Mouse (Mus musculus) embryo, embryonic 9.5 days (tissue): Measurements from ENCODE around the gene Hist1h2ai.

Source experiments
- DNase-seq: peaks from one replicate; pipeline ENCODE4 v3.0.0-alpha.2; 2017; ENCODE audit errors: extremely low spot score

The Hist1h2ai gene

DNA sequence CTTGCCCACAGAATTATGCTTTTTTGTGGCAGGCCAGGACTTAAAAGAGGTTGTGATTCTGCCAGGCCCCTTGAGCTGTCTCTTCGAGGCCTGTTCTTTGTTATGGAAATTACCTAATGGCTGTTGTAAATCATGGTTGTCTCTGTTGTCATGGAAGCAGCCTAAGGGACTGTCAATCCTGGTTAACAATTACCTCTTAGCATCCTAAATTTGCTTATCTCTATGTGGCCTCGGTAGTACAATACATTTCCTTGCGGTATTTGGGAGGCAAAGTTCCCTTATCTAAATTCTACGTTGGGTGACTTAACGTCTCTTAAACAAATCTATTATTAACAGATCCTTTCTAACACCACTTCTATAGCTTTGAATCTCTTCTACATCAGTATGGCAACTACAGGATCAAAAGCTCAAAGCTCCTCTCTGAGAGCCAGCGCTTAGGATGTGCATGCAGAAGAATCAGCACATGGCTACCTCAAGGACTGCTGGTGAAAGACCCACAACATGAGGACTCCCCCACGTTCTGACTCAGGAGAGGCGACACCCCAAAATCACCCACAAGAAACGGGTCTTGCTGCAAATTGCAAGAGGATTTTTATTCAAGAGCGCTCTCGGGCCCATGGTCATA, 11.8 kb downstream of the Hist1h2ai start:
- peak; percentile 52 for DNase-seq

- DNase-seq, result no peak
These were observed 13.3 kb downstream of the Hist1h2ai start for GRCm38 (mm10) chr13:21729544-21729943.

DNA sequence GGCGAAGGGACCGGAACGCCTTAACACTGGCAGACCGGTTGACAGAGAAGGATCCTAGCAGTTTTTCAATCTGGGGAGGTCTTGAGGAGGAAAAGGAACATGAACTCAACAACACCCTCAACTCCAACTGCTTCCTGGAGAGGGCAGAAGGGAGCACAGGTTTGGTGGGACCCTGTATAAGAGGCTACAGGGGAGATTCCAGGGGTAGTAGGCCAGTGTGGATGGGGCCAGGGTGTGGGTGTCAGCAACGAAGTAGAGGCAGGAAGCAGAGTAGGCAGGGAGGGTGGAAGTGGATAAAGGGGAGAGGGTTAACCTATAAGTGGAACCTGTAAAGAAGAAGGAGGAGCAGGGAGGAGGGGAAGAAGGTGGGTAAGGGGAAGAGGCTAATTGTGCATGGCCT, 17.2 kb downstream of the Hist1h2ai start:
- DNase-seq, result peak; percentile 65

- peak; percentile 89 for DNase-seq
These were observed 18.0 kb downstream of the Hist1h2ai start for GRCm38 (mm10) chr13:21734010-21734905.

DNA sequence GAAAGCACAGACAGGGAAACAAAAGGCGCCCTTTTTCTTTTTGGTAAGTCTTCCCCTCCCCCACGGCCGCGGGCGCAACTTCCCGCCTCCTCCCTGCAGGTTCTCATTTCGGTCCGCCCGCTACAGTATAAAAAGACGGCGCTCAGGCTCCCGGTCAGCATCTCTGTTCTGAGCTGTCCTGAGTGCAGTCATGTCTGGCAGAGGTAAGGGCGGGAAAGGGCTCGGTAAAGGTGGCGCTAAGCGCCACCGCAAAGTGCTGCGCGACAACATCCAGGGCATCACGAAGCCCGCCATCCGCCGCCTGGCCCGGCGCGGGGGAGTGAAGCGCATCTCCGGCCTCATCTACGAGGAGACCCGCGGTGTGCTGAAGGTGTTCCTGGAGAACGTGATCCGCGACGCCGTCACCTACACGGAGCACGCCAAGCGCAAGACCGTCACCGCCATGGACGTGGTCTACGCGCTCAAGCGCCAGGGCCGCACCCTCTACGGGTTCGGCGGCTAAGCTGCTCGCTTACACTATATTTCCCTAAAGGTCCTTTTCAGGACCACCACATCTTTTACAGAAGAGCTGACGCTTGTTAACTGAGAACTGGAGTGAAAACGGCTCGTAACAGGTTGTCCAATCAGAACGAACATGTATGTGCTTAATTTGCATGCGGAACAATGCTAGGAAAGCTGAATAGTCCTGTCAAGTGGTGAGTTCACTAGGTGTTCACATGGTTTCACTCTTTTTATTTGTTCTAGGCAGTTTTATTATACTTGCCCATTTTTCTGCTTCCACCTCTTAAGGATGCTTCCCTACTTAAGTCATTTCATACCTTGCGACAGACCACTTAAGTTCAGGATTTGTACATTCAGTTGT, 18.9 kb downstream of the Hist1h2ai start, which contains the start of gene Hist1h4j:
Gene Hist1h4j, plus strand, starts transcription at position 159 of the 862 bp plus-strand sequence.
- DNase-seq, result peak; percentile 97

GRCm38 (mm10) chr13:21745006-21745405, 28.8 kb downstream of the Hist1h2ai start:
- DNase-seq, result no peak

- peak; percentile 74 for DNase-seq
These were observed 33.4 kb downstream of the Hist1h2ai start for GRCm38 (mm10) chr13:21749387-21750158.

DNA sequence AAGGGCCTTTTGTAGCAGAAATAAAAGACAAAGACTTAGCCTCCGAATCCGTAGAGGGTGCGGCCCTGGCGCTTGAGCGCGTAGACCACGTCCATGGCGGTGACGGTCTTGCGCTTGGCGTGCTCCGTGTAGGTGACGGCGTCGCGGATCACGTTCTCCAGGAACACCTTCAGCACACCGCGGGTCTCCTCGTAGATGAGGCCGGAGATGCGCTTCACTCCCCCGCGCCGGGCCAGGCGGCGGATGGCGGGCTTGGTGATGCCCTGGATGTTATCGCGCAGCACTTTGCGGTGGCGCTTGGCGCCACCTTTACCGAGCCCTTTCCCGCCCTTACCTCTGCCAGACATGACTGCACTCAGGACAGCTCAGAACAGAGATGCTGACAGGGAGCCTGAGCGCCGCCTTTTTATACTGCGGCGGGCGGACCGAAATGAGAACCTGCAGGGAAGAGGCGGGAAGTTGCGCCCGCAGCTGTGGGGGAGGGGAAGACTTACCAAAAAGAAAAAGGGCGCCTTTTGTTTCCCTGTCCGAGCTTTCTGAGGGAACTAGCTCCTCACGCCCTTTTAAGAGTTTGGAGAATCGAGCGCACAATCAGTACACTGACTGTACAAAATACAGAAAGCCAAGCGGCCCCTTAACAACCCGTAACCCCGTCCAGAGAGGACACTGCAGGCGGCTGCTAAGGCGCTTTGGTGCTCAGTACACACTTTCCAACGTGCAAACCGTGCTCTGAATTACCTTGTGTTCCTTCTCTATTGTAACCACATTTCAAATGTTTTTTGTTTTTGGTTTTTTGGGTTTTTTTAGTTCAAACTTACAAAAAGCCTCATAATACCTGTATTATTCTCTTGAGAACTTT, 34.2 kb downstream of the Hist1h2ai start, which contains the start of gene Hist1h4k:
Gene Hist1h4k, minus strand, starts transcription at position 347 of the 859 bp plus-strand sequence.
- DNase-seq, result peak; percentile 98

DNA sequence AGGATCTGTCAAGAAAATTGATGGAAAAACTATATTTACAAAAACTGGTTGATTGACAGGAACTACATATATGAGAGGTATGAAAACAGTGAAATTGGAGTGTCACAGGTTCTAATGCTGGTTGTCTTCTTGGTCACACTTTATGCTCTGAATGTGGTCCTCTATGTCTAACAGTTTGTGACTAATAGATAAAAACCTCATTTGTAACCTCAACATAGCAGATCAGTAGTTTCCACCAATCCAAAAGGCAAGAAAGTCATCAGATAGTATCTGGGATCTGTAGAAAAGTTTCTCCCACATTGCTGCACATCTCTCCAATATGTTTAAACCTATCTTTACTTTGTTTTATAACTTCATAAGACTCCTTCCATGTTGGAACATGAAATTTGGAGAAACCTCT, 35.2 kb downstream of the Hist1h2ai start:
- no peak for DNase-seq

DNA sequence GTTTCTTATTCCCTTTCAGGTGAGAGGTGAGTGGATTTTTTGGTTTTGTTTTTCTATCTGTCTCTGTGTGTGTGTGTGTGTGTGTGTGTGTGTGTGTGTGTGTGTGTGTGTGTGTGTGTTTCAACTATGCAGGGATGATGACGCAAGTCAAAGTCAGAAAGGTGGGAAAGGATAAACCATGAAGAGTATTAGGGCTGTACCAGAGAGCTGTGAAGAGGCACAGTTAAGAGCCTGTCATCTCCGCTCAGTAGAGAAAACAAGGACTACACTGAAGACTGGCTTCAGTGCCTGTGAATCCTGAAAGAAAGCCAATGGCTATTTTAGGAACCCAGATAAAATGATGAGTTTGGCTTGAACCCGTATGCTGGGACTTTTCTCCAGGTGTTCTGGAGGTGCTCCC, 35.6 kb downstream of the Hist1h2ai start:
- DNase-seq, result peak; percentile 35

DNA sequence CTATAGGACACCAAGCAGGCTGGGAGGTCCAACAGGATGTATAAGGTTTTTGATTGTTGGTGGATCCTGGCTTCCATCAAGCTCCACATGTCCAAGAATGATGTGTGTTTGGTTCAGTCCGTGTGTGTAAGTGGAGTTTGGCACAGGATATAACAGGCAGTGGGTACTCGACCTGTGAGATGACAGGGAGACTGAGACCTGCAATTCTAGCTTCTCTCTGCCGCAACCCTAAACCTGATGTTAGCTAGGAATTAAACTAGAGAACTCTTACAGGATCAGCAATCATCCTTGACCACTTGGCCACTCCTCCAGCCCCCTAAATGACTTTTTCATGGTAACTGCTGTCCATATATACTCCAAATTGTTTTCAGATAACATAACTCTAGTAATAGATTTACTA, 36.1 kb downstream of the Hist1h2ai start:
- DNase-seq, result peak; percentile 61

DNA sequence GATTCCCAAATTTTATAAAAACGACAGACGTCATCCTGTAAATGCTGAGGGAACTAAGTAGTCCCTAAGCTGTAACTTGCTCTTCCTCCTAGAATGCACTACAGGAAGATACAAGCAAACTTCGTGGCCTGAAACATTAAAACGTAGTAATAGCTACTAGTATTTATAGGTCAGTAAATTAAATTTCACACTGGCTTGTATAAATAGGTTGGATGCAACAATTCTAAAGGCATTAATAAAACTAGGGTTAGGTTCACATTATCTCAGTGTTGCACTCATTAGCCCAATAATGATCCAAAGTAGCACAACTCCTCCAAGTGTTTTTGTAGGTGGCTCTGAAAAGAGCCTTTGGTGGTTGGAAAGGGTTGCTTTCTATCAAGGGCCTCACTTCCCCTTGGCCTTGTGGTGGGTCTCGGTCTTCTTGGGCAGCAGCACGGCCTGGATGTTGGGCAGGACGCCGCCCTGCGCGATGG, 36.9 kb downstream of the Hist1h2ai start:
- peak; percentile 61 for DNase-seq

DNA sequence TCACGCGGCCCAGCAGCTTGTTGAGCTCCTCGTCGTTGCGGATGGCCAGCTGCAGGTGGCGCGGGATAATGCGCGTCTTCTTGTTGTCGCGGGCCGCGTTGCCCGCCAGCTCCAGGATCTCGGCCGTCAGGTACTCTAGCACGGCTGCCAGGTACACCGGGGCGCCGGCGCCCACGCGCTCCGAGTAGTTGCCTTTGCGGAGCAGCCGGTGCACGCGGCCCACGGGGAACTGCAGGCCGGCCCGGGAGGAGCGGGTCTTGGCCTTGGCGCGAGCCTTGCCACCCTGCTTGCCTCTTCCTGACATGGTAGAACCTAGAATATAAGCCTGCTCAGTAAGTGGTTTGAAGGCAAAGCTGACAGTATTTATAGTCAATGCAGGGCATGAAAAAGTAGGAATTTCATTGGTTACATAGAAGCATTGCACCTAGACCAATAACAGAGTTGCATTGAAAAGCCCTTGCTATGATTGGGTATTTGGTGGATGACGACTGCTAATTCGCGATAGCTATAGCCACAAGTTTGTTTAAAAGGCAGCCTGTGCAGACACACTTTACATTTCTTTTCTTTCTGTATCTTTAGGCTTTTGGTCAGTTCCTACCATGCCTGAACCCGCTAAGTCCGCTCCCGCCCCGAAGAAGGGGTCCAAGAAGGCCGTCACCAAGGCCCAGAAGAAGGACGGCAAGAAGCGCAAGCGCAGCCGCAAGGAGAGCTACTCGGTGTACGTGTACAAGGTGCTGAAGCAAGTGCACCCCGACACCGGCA, 37.5 kb downstream of the Hist1h2ai start, which contains the start of the genes Hist1h2ak and Hist1h2bn:
Gene Hist1h2ak, minus strand, starts transcription at position 304 of the 762 bp plus-strand sequence.
Gene Hist1h2bn, plus strand, starts transcription at position 600 of the 762 bp plus-strand sequence.
- DNase-seq, result peak; percentile 93

DNA sequence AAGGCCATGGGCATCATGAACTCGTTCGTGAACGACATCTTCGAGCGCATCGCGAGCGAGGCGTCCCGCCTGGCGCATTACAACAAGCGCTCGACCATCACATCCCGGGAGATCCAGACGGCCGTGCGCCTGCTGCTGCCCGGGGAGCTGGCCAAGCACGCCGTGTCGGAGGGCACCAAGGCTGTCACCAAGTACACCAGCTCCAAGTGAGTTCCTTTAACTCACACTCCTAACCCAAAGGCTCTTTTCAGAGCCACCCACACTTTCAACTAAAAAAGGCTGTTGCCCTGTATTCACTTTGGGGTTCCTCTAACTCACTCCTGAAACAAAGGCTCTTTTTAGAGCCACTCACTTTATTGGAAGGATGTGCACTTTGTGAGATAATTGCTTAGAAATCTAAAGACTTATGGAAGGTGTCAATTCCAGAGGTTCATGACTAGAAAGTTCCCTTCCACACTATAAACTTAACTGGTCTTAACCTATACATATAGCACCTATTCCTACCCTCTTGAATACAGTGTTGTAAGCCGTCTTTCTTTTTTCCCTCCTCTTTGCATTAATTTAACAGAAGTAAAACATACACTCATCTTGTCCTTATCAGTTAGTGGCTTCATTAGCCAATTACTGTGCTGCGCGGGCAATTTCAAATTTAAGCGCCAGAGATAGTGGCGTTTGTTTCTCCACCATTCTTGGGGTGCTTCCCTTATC, 38.2 kb downstream of the Hist1h2ai start:
- DNase-seq, result peak; percentile 70

- no peak for DNase-seq
These were observed 39.5 kb downstream of the Hist1h2ai start for GRCm38 (mm10) chr13:21755707-21756106.
